9 mouse cellular contexts compared by ENCODE assay signal in genomic region chr8:116868699-116869098, GRCm38 (mm10). TPM values are rescaled to one million over a fixed set of nuclear protein-coding genes. Genes with fewer than 3 reads are reported as not detected.
A peak's percentile ranks its signal among the peaks of the same experiment; 100 is the strongest.
DNase-seq lines count a peak whose midpoint lies in the region; ATAC-seq and TF ChIP-seq lines count a peak whose summit lies in the region.
"Had no signal": no experiment of that assay in that cellular context is flagged by ENCODE, and none has a peak within 500 bp of the region (broad histone marks: within the 10 kb centered on the region; RNA-seq: fewer than 3 reads in every experiment).

No protein-coding gene starts in this region.

- H3K36me3 ChIP-seq in heart, embryonic 10.5 days: no peaks in the 10 kb centered on the region
- H3K36me3 ChIP-seq in embryonic facial prominence, embryonic 10.5 days (replicated peaks): no peaks in the 10 kb centered on the region
- no peaks in the 10 kb centered on the region for H3K36me3 ChIP-seq in stomach, postnatal 0 days (ENCODE audit: control insufficient read depth, insufficient read depth, low read length)

- no peaks in the 10 kb centered on the region for H3K9me3 ChIP-seq in heart, embryonic 10.5 days
- no peaks in the 10 kb centered on the region for H3K9me3 ChIP-seq in embryonic facial prominence, embryonic 10.5 days
- H3K9me3 ChIP-seq in stomach, postnatal 0 days (ENCODE audit: control insufficient read depth, low read length): no peaks in the 10 kb centered on the region

- no peak overlapping the region for H3K4me2 ChIP-seq in stomach, postnatal 0 days (replicated peaks; ENCODE audit: low read depth)

- TF ChIP-seq EP300 in stomach, postnatal 0 days (optimal IDR thresholded peaks at IDR 0.05): no peak

- no peak overlapping the region for H3K9ac ChIP-seq in stomach, postnatal 0 days (ENCODE audit: low read length)

- peak; percentile 80 for TF ChIP-seq CTCF in stomach, postnatal 0 days (IDR thresholded peaks at IDR 0.05; ENCODE audit: low read depth)

- H3K4me1 ChIP-seq in heart, embryonic 10.5 days: peaks cover 4% of the 10 kb centered on the region; the same call in 1 of the 2 replicates
- H3K4me1 ChIP-seq in embryonic facial prominence, embryonic 10.5 days: peaks cover 2% of the 10 kb centered on the region; the same call in 1 of the 2 replicates
- H3K4me1 ChIP-seq in stomach, postnatal 0 days (replicated peaks; ENCODE audit: control insufficient read depth, insufficient read depth): peaks cover under 1% of the 10 kb centered on the region; the same call in 1 of the 2 replicates

- H3K4me3 ChIP-seq in heart, embryonic 10.5 days: no peak overlapping the region
- no peak overlapping the region for H3K4me3 ChIP-seq in embryonic facial prominence, embryonic 10.5 days
- H3K4me3 ChIP-seq in stomach, postnatal 0 days (ENCODE audit: low read depth, low read length): no peak overlapping the region
- H3K4me3 ChIP-seq: myocyte had no signal

- peak; percentile 23 to 54 for DNase-seq in heart, adult 18-20 months
- DNase-seq in heart, embryonic 10.5 days (ENCODE audit: low spot score): no peak
- peak; percentile 45 for DNase-seq in 3T3-L1 (ENCODE audit: low read depth, low spot score)
- DNase-seq in adrenal gland, postnatal 14 days: peak; percentile 67
- DNase-seq in embryonic facial prominence, embryonic 10.5 days (ENCODE audit: low spot score): peak; percentile 36
- peak; percentile 69 for DNase-seq in kidney, adult 9 months
- DNase-seq in lung, postnatal 25 days (ENCODE audit: low spot score): peak; percentile 28
- DNase-seq in stomach, postnatal 0 days (ENCODE audit: low spot score): peak; percentile 29

- H3K27ac ChIP-seq in heart, embryonic 10.5 days: no peak overlapping the region
- H3K27ac ChIP-seq in embryonic facial prominence, embryonic 10.5 days (replicated peaks): no peak overlapping the region
- H3K27ac ChIP-seq in stomach, postnatal 0 days (replicated peaks): no peak overlapping the region

- ATAC-seq in stomach, postnatal 0 days (ENCODE audit: low FRiP score, low TSS enrichment): no peak

- WGBS in heart, embryonic 10.5 days: 40% methylated on average over 4 of the region's 4 CpGs
- WGBS in embryonic facial prominence, embryonic 10.5 days: 56% methylated on average over 4 of the region's 4 CpGs
- WGBS in stomach, postnatal 0 days: 31% methylated on average over 4 of the region's 4 CpGs

- H3K27me3 ChIP-seq in heart, embryonic 10.5 days (ENCODE audit: insufficient read depth, poor library complexity, severe bottlenecking): peaks cover 17% of the 10 kb centered on the region
- peaks cover 15% of the 10 kb centered on the region for H3K27me3 ChIP-seq in embryonic facial prominence, embryonic 10.5 days (replicated peaks; ENCODE audit: low read depth, poor library complexity, severe bottlenecking)
- H3K27me3 ChIP-seq in stomach, postnatal 0 days (ENCODE audit: control insufficient read depth, insufficient read depth, low read length): no peaks in the 10 kb centered on the region

RNA-seq across cellular contexts. Expression of gene Cmc2, which starts 52.6 kb away (rescaled TPM):
- 10 to 100 TPM; 70.9 to 92.4 TPM for total RNA-seq in heart, adult 18-20 months (2021)
- polyA plus RNA-seq in heart, embryonic 10.5 days (2016; fragmentation: Nextera tagmentation; extraction: Ambion mirVana): 82.0 and 104 TPM in 2 replicates
- total RNA-seq in adrenal gland, postnatal 14 days (2021): 45.4 and 50.7 TPM in 2 replicates
- polyA plus RNA-seq in embryonic facial prominence, embryonic 10.5 days (2016; fragmentation: Nextera tagmentation; extraction: Ambion mirVana): 72.6 and 77.7 TPM in 2 replicates
- 43.2 and 47.7 TPM in 2 replicates for polyA plus RNA-seq in stomach, postnatal 0 days (2015; fragmentation: Nextera tagmentation; extraction: Ambion mirVana)

RNA-seq across cellular contexts. Expression of gene Cenpn, which starts 52.8 kb away (rescaled TPM):
- under 1 TPM; 0.25 to 0.69 TPM for total RNA-seq in heart, adult 18-20 months (2021)
- 36.9 and 45.5 TPM in 2 replicates for polyA plus RNA-seq in heart, embryonic 10.5 days (2016; fragmentation: Nextera tagmentation; extraction: Ambion mirVana)
- 6.5 and 6.9 TPM in 2 replicates for total RNA-seq in adrenal gland, postnatal 14 days (2021)
- 61.7 and 62.1 TPM in 2 replicates for polyA plus RNA-seq in embryonic facial prominence, embryonic 10.5 days (2016; fragmentation: Nextera tagmentation; extraction: Ambion mirVana)
- 7.2 and 8.3 TPM in 2 replicates for polyA plus RNA-seq in stomach, postnatal 0 days (2015; fragmentation: Nextera tagmentation; extraction: Ambion mirVana)
